Mouse (Mus musculus) hindbrain, embryonic 13.5 days (tissue): ENCODE data around the gene Gdnf. TPM values are rescaled to one million over a fixed set of nuclear protein-coding genes. Genes with fewer than 3 reads are reported as not detected.

Source experiments
- ATAC-seq: fragments of 200-750 bp; cut with Nextera tagmentation; 2 replicates; pipeline ENCODE4 v1.8.0; 2017; ENCODE audit warnings: moderate TSS enrichment; ENCODE audit not compliant: low FRiP score
- H3K27ac ChIP-seq: fragments of 300-500 bp; sonication (generic); 2 replicates; pipeline ENCODE4 v1.5.1; 2015; ENCODE audit warnings: inconsistent platforms, mild to moderate bottlenecking, moderate library complexity
- H3K27me3 ChIP-seq: fragments of 300-500 bp; sonication (generic); 2 replicates; pipeline ENCODE4 v1.6.1; 2015; ENCODE audit warnings: mild to moderate bottlenecking, inconsistent platforms
- H3K36me3 ChIP-seq: fragments of 300-500 bp; sonication (generic); 2 replicates; pipeline ENCODE4 v1.6.1; 2015; ENCODE audit warnings: mild to moderate bottlenecking, inconsistent platforms
- H3K4me1 ChIP-seq: fragments of 300-500 bp; sonication (generic); replicated peaks from 2 replicates; pipeline ENCODE4 v1.6.1; 2015; ENCODE audit warnings: inconsistent platforms
- H3K4me2 ChIP-seq: fragments of 300-500 bp; sonication (generic); 2 replicates; pipeline ENCODE4 v1.6.1; 2015; ENCODE audit warnings: inconsistent platforms, mild to moderate bottlenecking, moderate library complexity
- H3K4me3 ChIP-seq: fragments of 300-500 bp; sonication (generic); 2 replicates; pipeline ENCODE4 v1.5.1; 2015; ENCODE audit warnings: mild to moderate bottlenecking, inconsistent platforms
- H3K9ac ChIP-seq: fragments of 300-500 bp; sonication (generic); 2 replicates; pipeline ENCODE4 v1.6.1; 2015; ENCODE audit warnings: mild to moderate bottlenecking, inconsistent platforms
- H3K9me3 ChIP-seq: fragments of 300-500 bp; sonication (generic); 2 replicates; pipeline ENCODE4 v1.6.1; 2016; ENCODE audit warnings: inconsistent platforms
- WGBS: fragments of 180-500 bp; shearing (Covaris S2); methylation state at CpG from one replicate; pipeline ENCODE4 v1.1.7; 2015; 5-methylcytosine and 5-hydroxymethylcytosine counted together
- polyA plus RNA-seq: library from polyadenylated mRNA; unstranded; fragments of >200 nt; fragmentation: Nextera tagmentation; extraction: Ambion mirVana; gene quantifications from 2 replicates; pipeline ENCODE4 v1.2.1, GENCODE M21; 2015

Gene Gdnf
- polyA plus RNA-seq, 1 experiment from 2014 or later, result 0.19 TPM

- ATAC-seq, result no peak
- Histone ChIP-seq H3K9me3 (no peaks in the 10 kb centered on the region), H3K27ac (no peak overlapping the region), H3K36me3 (no peaks in the 10 kb centered on the region; the same call in 1 of the 2 replicates), H3K9ac (no peak overlapping the region), H3K4me3 (no peak overlapping the region), H3K27me3 (no peaks in the 10 kb centered on the region), H3K4me1 (peaks cover under 1% of the 10 kb centered on the region; the same call in 1 of the 2 replicates), H3K4me2 (no peak overlapping the region)
- 68% methylated on average over 5 of the region's 5 CpGs for WGBS
These were observed 61.8 kb downstream of the Gdnf start for GRCm38 (mm10) chr15:7872473-7872872.

DNA sequence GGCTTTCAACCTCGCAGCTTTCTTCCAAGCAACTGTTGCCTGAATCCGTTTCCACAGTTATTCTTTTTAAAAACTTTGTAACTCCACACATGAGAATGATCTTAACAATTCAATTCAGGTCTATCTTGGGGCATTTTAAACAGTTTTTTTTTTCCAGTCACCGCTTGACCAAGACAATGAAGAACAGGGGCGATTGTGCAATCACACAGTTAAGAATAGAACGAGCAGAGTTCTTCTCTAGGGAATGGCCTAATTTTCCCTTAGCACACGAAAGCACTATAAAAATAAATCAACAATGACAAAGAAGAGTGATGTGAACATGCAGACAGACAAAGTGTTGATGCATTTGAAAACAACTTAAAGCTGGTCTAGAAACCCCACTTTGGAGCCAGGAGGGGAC, 65.2 kb downstream of the Gdnf start:
- Histone ChIP-seq H3K9ac (no peak overlapping the region), H3K36me3 (no peaks in the 10 kb centered on the region; the same call in 1 of the 2 replicates), H3K4me3 (no peak overlapping the region), H3K27ac (no peak overlapping the region), H3K9me3 (no peaks in the 10 kb centered on the region), H3K27me3 (0 out of 2 replicates have a peak, but pooled peaks cover 3% of the 10 kb centered on the region), H3K4me1 (peaks cover 19% of the 10 kb centered on the region), H3K4me2 (no peak overlapping the region)
- 66% methylated on average over 6 of the region's 6 CpGs for WGBS
- no peak for ATAC-seq

- Histone ChIP-seq H3K4me1 (peaks cover 19% of the 10 kb centered on the region), H3K27ac (no peak overlapping the region), H3K9me3 (no peaks in the 10 kb centered on the region), H3K27me3 (0 out of 2 replicates have a peak, but pooled peaks cover 3% of the 10 kb centered on the region), H3K9ac (no peak overlapping the region), H3K36me3 (peaks cover 6% of the 10 kb centered on the region), H3K4me2 (peak overlapping the region; percentile 23; the same call in 1 of the 2 replicates), H3K4me3 (no peak overlapping the region)
- ATAC-seq, result peak; percentile 34; the same call in 1 of the 2 replicates
- 31% methylated on average over 22 of the region's 22 CpGs for WGBS
These were observed 67.2 kb downstream of the Gdnf start for GRCm38 (mm10) chr15:7877560-7878467.

DNA sequence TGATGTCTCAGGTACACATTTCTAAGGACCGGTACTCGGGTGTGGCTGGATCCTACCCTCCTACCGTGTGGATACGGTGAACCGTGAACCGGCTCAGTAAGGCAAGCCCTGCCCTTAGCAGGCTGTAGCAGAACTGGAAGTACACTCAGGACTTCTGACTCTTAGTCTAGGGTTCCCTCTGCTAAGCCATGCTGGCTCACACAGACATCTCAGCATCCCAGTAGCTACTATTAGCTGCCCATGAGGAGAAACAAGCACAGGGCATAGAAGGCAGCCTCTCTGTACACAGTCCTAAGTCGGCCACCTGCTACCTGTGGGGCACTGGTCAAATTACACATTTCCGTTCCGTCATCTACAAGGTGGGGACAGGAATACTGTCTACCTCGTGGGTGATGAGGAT, 68.2 kb downstream of the Gdnf start:
- Histone ChIP-seq H3K9ac (no peak overlapping the region), H3K4me3 (no peak overlapping the region), H3K4me2 (no peak overlapping the region), H3K9me3 (no peaks in the 10 kb centered on the region), H3K36me3 (peaks cover 7% of the 10 kb centered on the region), H3K27ac (no peak overlapping the region), H3K27me3 (0 out of 2 replicates have a peak, but pooled peaks cover 3% of the 10 kb centered on the region), H3K4me1 (peaks cover 19% of the 10 kb centered on the region)
- 77% methylated on average over 10 of the region's 10 CpGs for WGBS
- ATAC-seq, result no peak

- 0 out of 2 replicates have a peak, but pooled peaks cover 3% of the 10 kb centered on the region for H3K27me3 ChIP-seq
- peaks cover 19% of the 10 kb centered on the region for H3K4me1 ChIP-seq
- peaks cover 12% of the 10 kb centered on the region for H3K36me3 ChIP-seq
- H3K27ac ChIP-seq, result no peak overlapping the region
- 44% methylated on average over 7 of the region's 7 CpGs for WGBS
- H3K9me3 ChIP-seq, result no peaks in the 10 kb centered on the region
- ATAC-seq, result peak; percentile 50; the same call in 1 of the 2 replicates
- no peak overlapping the region for H3K4me2 ChIP-seq
- no peak overlapping the region for H3K4me3 ChIP-seq
- no peak overlapping the region for H3K9ac ChIP-seq
These were observed 69.3 kb downstream of the Gdnf start for GRCm38 (mm10) chr15:7879956-7880355.

- H3K4me1 ChIP-seq, result peaks cover 10% of the 10 kb centered on the region
- H3K27me3 ChIP-seq, result no peaks in the 10 kb centered on the region
- no peak overlapping the region for H3K9ac ChIP-seq
- no peak overlapping the region for H3K4me3 ChIP-seq
- H3K36me3 ChIP-seq, result peaks cover 22% of the 10 kb centered on the region
- ATAC-seq, result no peak
- no peak overlapping the region for H3K27ac ChIP-seq
- no peak overlapping the region for H3K4me2 ChIP-seq
- 95% methylated on average over 11 of the region's 11 CpGs for WGBS
- no peaks in the 10 kb centered on the region for H3K9me3 ChIP-seq
These were observed 73.5 kb downstream of the Gdnf start for GRCm38 (mm10) chr15:7884181-7884580.

DNA sequence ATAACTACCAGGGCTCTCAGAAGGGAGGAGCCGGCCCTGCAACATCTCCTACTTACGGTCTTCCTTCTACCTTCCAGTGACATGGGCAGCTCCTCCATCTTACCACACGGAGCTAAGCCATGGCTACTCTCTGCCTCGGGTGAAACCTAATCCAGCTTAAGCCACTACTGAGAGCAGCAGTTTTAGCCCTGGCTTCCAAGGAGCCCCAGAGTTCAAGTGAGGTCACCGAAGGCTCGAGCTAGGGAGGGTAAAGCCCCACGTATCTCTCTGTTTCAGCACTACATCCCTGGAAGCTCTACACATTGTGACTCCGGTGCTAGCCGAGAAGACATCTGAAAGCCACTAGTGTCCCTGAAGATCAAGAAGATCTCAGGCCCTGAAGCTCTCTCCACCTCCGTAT, 74.5 kb downstream of the Gdnf start:
- peaks cover 4% of the 10 kb centered on the region; the same call in 1 of the 2 replicates for H3K27me3 ChIP-seq
- no peak overlapping the region for H3K9ac ChIP-seq
- H3K9me3 ChIP-seq, result no peaks in the 10 kb centered on the region
- H3K4me1 ChIP-seq, result peaks cover 7% of the 10 kb centered on the region
- ATAC-seq, result no peak
- H3K4me2 ChIP-seq, result no peak overlapping the region
- no peak overlapping the region for H3K27ac ChIP-seq
- 79% methylated on average over 10 of the region's 10 CpGs for WGBS
- peaks cover 22% of the 10 kb centered on the region for H3K36me3 ChIP-seq
- H3K4me3 ChIP-seq, result no peak overlapping the region

GRCm38 (mm10) chr15:7886591-7886990, 75.9 kb downstream of the Gdnf start:
- Histone ChIP-seq H3K36me3 (peaks cover 20% of the 10 kb centered on the region), H3K27ac (no peak overlapping the region), H3K4me2 (no peak overlapping the region), H3K4me1 (0 out of 2 replicates have a peak, but pooled peaks cover 1% of the 10 kb centered on the region), H3K9me3 (no peaks in the 10 kb centered on the region), H3K9ac (no peak overlapping the region), H3K4me3 (no peak overlapping the region), H3K27me3 (peaks cover 8% of the 10 kb centered on the region; the same call in 1 of the 2 replicates)
- ATAC-seq, result no peak
- WGBS, result 91% methylated on average over 8 of the region's 8 CpGs
